Mouse (Mus musculus): ENCODE measurements at regions not wholly inside any gene's neighbourhood (a gene's known extent, or its start where the extent isn't known, plus 50 kb on each side); places are given as distances from the start of the nearest gene placed in this dataset.

DNA sequence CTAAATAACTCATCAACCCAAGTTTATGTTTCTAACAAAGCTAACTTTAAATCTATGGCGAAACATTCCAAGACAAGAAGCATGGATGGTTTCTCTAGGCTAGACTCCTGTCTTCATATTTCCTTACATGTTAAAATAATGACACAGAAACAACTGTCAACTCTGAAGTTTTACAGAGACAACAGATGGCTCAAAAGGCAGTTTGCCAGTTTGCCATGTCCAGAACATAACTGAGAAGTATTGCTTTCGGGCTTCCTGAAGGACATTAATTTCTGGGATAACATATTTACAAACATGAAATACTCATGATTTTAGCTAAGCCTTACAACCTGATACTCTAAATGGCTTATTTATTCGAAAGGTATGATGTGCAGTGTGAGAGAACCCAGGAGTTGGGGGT lies 1002.2 kb downstream of the Rapgef2 start:
- TF ChIP-seq CTCF (IDR thresholded peaks at IDR 0.05; ENCODE audit: extremely low read depth, insufficient read depth, low read length): no peak
- TF ChIP-seq POLR2A (IDR thresholded peaks at IDR 0.05; ENCODE audit: extremely low read depth, insufficient read depth, low read length): no peak
- Histone ChIP-seq H3K27ac (ENCODE audit: insufficient read depth, low read length) (no peak overlapping the region), H3K4me3 (ENCODE audit: insufficient read depth, low read length) (no peak overlapping the region), H3K4me1 (ENCODE audit: control insufficient read depth, insufficient read depth, low read length) (no peaks in the 10 kb centered on the region)

GRCm38 (mm10) chr3:78236920-78237319 lies 1049.4 kb downstream of the Rapgef2 start:
- TF ChIP-seq POLR2A (IDR thresholded peaks at IDR 0.05; ENCODE audit: extremely low read depth, insufficient read depth, low read length) (no peak), CTCF (IDR thresholded peaks at IDR 0.05; ENCODE audit: extremely low read depth, insufficient read depth, low read length) (no peak)
- Histone ChIP-seq H3K4me3 (ENCODE audit: insufficient read depth, low read length) (no peak overlapping the region), H3K4me1 (ENCODE audit: control insufficient read depth, insufficient read depth, low read length) (no peaks in the 10 kb centered on the region), H3K27ac (ENCODE audit: insufficient read depth, low read length) (no peak overlapping the region)

- H3K4me1 ChIP-seq (ENCODE audit: control insufficient read depth, insufficient read depth, low read length): no peaks in the 10 kb centered on the region
- no peak for TF ChIP-seq CTCF (IDR thresholded peaks at IDR 0.05; ENCODE audit: extremely low read depth, insufficient read depth, low read length)
- TF ChIP-seq POLR2A (IDR thresholded peaks at IDR 0.05; ENCODE audit: extremely low read depth, insufficient read depth, low read length): no peak
- no peak overlapping the region for H3K4me3 ChIP-seq (ENCODE audit: insufficient read depth, low read length)
- no peak overlapping the region for H3K27ac ChIP-seq (ENCODE audit: insufficient read depth, low read length)
These were observed 1076.6 kb downstream of the Rapgef2 start for GRCm38 (mm10) chr3:78209729-78210128.

DNA sequence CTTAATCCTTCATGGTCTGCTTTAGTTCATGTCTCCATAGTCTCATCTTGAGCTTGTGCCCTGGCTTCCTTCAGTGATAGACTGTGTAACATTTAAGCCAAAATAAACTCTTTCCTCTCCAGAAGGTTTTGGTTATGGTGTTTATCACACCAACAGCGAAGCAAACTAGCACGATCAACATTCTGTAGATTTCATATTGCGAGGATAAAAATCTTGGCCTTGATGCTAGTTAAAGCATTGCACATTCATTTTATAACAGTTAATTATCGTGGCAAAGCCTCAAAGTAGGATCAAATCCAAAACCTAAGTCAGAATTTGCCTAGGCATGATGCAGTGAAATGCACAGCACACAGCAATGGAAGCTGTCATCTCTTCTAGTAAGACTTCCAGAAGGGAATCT lies 1123.7 kb downstream of the Rapgef2 start:
- Histone ChIP-seq H3K4me1 (ENCODE audit: control insufficient read depth, insufficient read depth, low read length) (no peaks in the 10 kb centered on the region), H3K27ac (ENCODE audit: insufficient read depth, low read length) (no peak overlapping the region), H3K4me3 (ENCODE audit: insufficient read depth, low read length) (no peak overlapping the region)
- TF ChIP-seq POLR2A (IDR thresholded peaks at IDR 0.05; ENCODE audit: extremely low read depth, insufficient read depth, low read length) (no peak), CTCF (IDR thresholded peaks at IDR 0.05; ENCODE audit: extremely low read depth, insufficient read depth, low read length) (no peak)

DNA sequence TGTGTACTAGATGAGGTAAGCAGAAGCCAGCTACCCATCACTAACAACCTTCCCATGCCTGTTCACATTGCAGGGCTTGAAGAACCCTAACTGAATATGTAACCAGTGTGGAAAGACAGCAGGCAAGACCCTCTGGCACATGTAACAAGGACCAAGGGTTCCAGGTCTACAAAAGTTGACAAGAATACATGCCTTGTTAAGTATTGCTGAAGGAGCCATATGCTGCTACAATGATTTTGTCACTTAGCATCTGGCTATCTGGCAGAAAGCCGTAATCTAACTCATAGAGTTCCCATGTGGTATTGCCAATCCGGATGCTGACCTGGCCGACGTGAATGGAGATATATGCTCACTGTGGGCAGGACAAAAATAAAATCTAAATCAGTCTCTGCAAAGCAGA lies 1127.9 kb downstream of the Rapgef2 start:
- Histone ChIP-seq H3K4me3 (ENCODE audit: insufficient read depth, low read length) (no peak overlapping the region), H3K4me1 (ENCODE audit: control insufficient read depth, insufficient read depth, low read length) (no peaks in the 10 kb centered on the region), H3K27ac (ENCODE audit: insufficient read depth, low read length) (no peak overlapping the region)
- no peak for TF ChIP-seq POLR2A (IDR thresholded peaks at IDR 0.05; ENCODE audit: extremely low read depth, insufficient read depth, low read length)
- TF ChIP-seq CTCF (IDR thresholded peaks at IDR 0.05; ENCODE audit: extremely low read depth, insufficient read depth, low read length): no peak

All from cortical plate, adult 2 months (tissue).